Mouse (Mus musculus) liver, postnatal 0 days (tissue): ENCODE measurements around the gene Acot4.

Source experiments
- CTCF ChIP-seq: sonication (generic); IDR thresholded peaks from 2 replicates; pipeline ENCODE4 v1.5.1; 2016; ENCODE audit warnings: antibody characterized with exemption, low read depth
- EP300 ChIP-seq: IDR thresholded peaks from 2 replicates; pipeline ENCODE4 v1.6.1; 2016; ENCODE audit warnings: antibody characterized with exemption, low read depth, mild to moderate bottlenecking

- TF ChIP-seq CTCF (no peak), EP300 (no peak)
Measured at GRCm38 (mm10) chr12:84084581-84084980, 46.4 kb downstream of the Acot4 start.
